Mouse (Mus musculus) kidney, postnatal 4 days (tissue): ENCODE data around the gene Fetub.

Experiments
- DNase-seq, 2 experiments: peaks; one replicate each; pipeline ENCODE4 v3.0.0; 2021; ENCODE audit warnings: mixed read lengths in 2 of 2

Gene Fetub

GRCm38 (mm10) chr16:22967383-22968030, 49.4 kb downstream of the Fetub start:
- no peak for DNase-seq
